Mouse (Mus musculus) lung, embryonic 16.5 days (tissue): Measurements from ENCODE around the gene Tsc22d1. TPM values are rescaled to one million over a fixed set of nuclear protein-coding genes. Genes with fewer than 3 reads are reported as not detected.

Experiments used
- ATAC-seq: fragments of 200-750 bp; cut with Nextera tagmentation; 2 replicates; pipeline ENCODE4 v1.8.0; 2017; ENCODE audit warnings: low read depth, mild to moderate bottlenecking, moderate library complexity
- H3K27ac ChIP-seq: fragments of 300-500 bp; sonication (generic); 2 replicates; pipeline ENCODE4 v1.5.1; 2014; ENCODE audit warnings: mild to moderate bottlenecking, control low read depth, low read length
- H3K27me3 ChIP-seq: fragments of 300-500 bp; sonication (generic); 2 replicates; pipeline ENCODE4 v1.6.1; 2014; ENCODE audit warnings: low read depth, low read length, mixed read lengths; ENCODE audit not compliant: control insufficient read depth, insufficient read depth
- H3K36me3 ChIP-seq: fragments of 300-500 bp; sonication (generic); 2 replicates; pipeline ENCODE4 v1.6.1; 2014; ENCODE audit warnings: low read length; ENCODE audit not compliant: control insufficient read depth, insufficient read depth
- H3K4me1 ChIP-seq: fragments of 300-500 bp; sonication (generic); replicated peaks from 2 replicates; pipeline ENCODE4 v1.6.1; 2014; ENCODE audit warnings: low read length, mixed read lengths; ENCODE audit not compliant: control insufficient read depth, insufficient read depth
- H3K4me2 ChIP-seq: fragments of 300-500 bp; sonication (generic); 2 replicates; pipeline ENCODE4 v1.6.1; 2014; ENCODE audit warnings: low read depth, low read length, control low read depth
- H3K4me3 ChIP-seq: fragments of 300-500 bp; sonication (generic); 2 replicates; pipeline ENCODE4 v1.5.1; 2014; ENCODE audit warnings: mild to moderate bottlenecking, low read length, control low read depth
- H3K9ac ChIP-seq: fragments of 300-500 bp; sonication (generic); 2 replicates; pipeline ENCODE4 v1.6.1; 2014; ENCODE audit warnings: low read length, control low read depth
- H3K9me3 ChIP-seq: fragments of 300-500 bp; sonication (generic); 2 replicates; pipeline ENCODE4 v1.6.1; 2016; ENCODE audit warnings: low read length; ENCODE audit not compliant: control insufficient read depth
- WGBS: fragments of 180-500 bp; shearing (Covaris S2); extraction: QIAGEN DNeasy Blood & Tissue Kit; methylation state at CpG from one replicate; pipeline ENCODE4 v1.1.7; 2014; 5-methylcytosine and 5-hydroxymethylcytosine counted together
- polyA plus RNA-seq: library from polyadenylated mRNA; unstranded; fragments of >200 nt; fragmentation: Nextera tagmentation; extraction: Ambion mirVana; gene quantifications from 2 replicates; pipeline ENCODE4 v1.2.1, GENCODE M21; 2015

Tsc22d1 gene
- polyA plus RNA-seq, 1 experiment from 2014 or later: 737 TPM

- 0 out of 2 replicates have a peak, but pooled peaks have one; percentile 39 for ATAC-seq
- 57% methylated on average over 18 of the region's 18 CpGs for WGBS
- H3K27ac ChIP-seq: 0 out of 2 replicates have a peak overlapping the region, but pooled peaks have one; percentile 2
These were observed 73.6 kb downstream of the Tsc22d1 start for GRCm38 (mm10) chr14:76488101-76489044.

GRCm38 (mm10) chr14:76489128-76489527 is 74.4 kb downstream of the Tsc22d1 start:
- Histone ChIP-seq H3K4me1 (peaks cover 3% of the 10 kb centered on the region), H3K4me2 (no peak overlapping the region), H3K27me3 (no peaks in the 10 kb centered on the region), H3K9ac (no peak overlapping the region), H3K4me3 (no peak overlapping the region), H3K9me3 (no peaks in the 10 kb centered on the region), H3K36me3 (no peaks in the 10 kb centered on the region), H3K27ac (no peak overlapping the region)
- peak; percentile 62; the same call in 1 of the 2 replicates for ATAC-seq
- 32% methylated on average over 2 of the region's 2 CpGs for WGBS

More at GRCm38 (mm10) chr14:76488101-76489044, 73.6 kb downstream of the Tsc22d1 start:
- Histone ChIP-seq H3K4me1 (peaks cover 3% of the 10 kb centered on the region), H3K9ac (no peak overlapping the region), H3K4me3 (no peak overlapping the region), H3K4me2 (no peak overlapping the region), H3K36me3 (no peaks in the 10 kb centered on the region), H3K9me3 (no peaks in the 10 kb centered on the region), H3K27me3 (no peaks in the 10 kb centered on the region)

GRCm38 (mm10) chr14:76495022-76495421 is 80.3 kb downstream of the Tsc22d1 start:
- Histone ChIP-seq H3K4me1 (peaks cover 9% of the 10 kb centered on the region), H3K27me3 (no peaks in the 10 kb centered on the region), H3K9ac (no peak overlapping the region), H3K4me3 (no peak overlapping the region), H3K36me3 (no peaks in the 10 kb centered on the region), H3K4me2 (no peak overlapping the region), H3K9me3 (no peaks in the 10 kb centered on the region), H3K27ac (no peak overlapping the region)
- no peak for ATAC-seq
- WGBS: 41% methylated on average over 5 of the region's 5 CpGs

GRCm38 (mm10) chr14:76497187-76497586 is 82.4 kb downstream of the Tsc22d1 start:
- Histone ChIP-seq H3K4me2 (no peak overlapping the region), H3K9ac (no peak overlapping the region), H3K27ac (no peak overlapping the region), H3K36me3 (no peaks in the 10 kb centered on the region), H3K9me3 (no peaks in the 10 kb centered on the region), H3K27me3 (no peaks in the 10 kb centered on the region), H3K4me1 (peaks cover 15% of the 10 kb centered on the region), H3K4me3 (no peak overlapping the region)
- 68% methylated on average over 9 of the region's 9 CpGs for WGBS
- ATAC-seq: no peak

GRCm38 (mm10) chr14:76498210-76498609 is 83.4 kb downstream of the Tsc22d1 start:
- Histone ChIP-seq H3K4me3 (no peak overlapping the region), H3K9ac (no peak overlapping the region; the same call in 1 of the 2 replicates), H3K27ac (peak overlapping the region; percentile 58), H3K9me3 (no peaks in the 10 kb centered on the region), H3K36me3 (no peaks in the 10 kb centered on the region), H3K4me1 (peaks cover 16% of the 10 kb centered on the region), H3K4me2 (no peak overlapping the region), H3K27me3 (no peaks in the 10 kb centered on the region)
- 46% methylated on average over 7 of the region's 7 CpGs for WGBS
- peak; percentile 46 for ATAC-seq

GRCm38 (mm10) chr14:76499492-76499891 is 84.7 kb downstream of the Tsc22d1 start:
- Histone ChIP-seq H3K4me1 (peaks cover 21% of the 10 kb centered on the region), H3K27ac (peak overlapping the region; percentile 37; the same call in 1 of the 2 replicates), H3K4me2 (no peak overlapping the region), H3K4me3 (no peak overlapping the region), H3K27me3 (no peaks in the 10 kb centered on the region), H3K36me3 (no peaks in the 10 kb centered on the region), H3K9ac (no peak overlapping the region), H3K9me3 (no peaks in the 10 kb centered on the region)
- no peak for ATAC-seq
- 51% methylated on average over 6 of the region's 6 CpGs for WGBS

GRCm38 (mm10) chr14:76500036-76500435 is 85.3 kb downstream of the Tsc22d1 start:
- 18% methylated on average over 5 of the region's 5 CpGs for WGBS
- no peaks in the 10 kb centered on the region for H3K9me3 ChIP-seq
- H3K27ac ChIP-seq: peak overlapping the region; percentile 45
- H3K4me2 ChIP-seq: no peak overlapping the region
- 0 out of 2 replicates have a peak overlapping the region, but pooled peaks have one; percentile 5 for H3K9ac ChIP-seq
- no peaks in the 10 kb centered on the region for H3K27me3 ChIP-seq
- ATAC-seq: no peak
- no peak overlapping the region for H3K4me3 ChIP-seq
- H3K4me1 ChIP-seq: peaks cover 21% of the 10 kb centered on the region
- H3K36me3 ChIP-seq: no peaks in the 10 kb centered on the region

- Histone ChIP-seq H3K9me3 (no peaks in the 10 kb centered on the region), H3K27me3 (no peaks in the 10 kb centered on the region), H3K4me1 (peaks cover 27% of the 10 kb centered on the region), H3K36me3 (peaks cover 21% of the 10 kb centered on the region), H3K9ac (peak overlapping the region; percentile 91), H3K4me3 (peak overlapping the region; percentile 90), H3K27ac (peak overlapping the region; percentile 97), H3K4me2 (peak overlapping the region; percentile 66)
- no peak for ATAC-seq
- 5% methylated on average over 13 of the region's 13 CpGs for WGBS
These were observed 88.6 kb downstream of the Tsc22d1 start for GRCm38 (mm10) chr14:76503231-76503851.

GRCm38 (mm10) chr14:76504121-76504737 is 89.5 kb downstream of the Tsc22d1 start:
- H3K27ac ChIP-seq: peak overlapping the region; percentile 99
- H3K9ac ChIP-seq: peak overlapping the region; percentile 91
- no peaks in the 10 kb centered on the region for H3K27me3 ChIP-seq
- H3K4me3 ChIP-seq: peak overlapping the region; percentile 90
- ATAC-seq: peak; percentile 94
- under 1% methylated on average over 49 of the region's 52 CpGs for WGBS
- peak overlapping the region; percentile 92 for H3K4me2 ChIP-seq
- no peaks in the 10 kb centered on the region for H3K9me3 ChIP-seq
- peaks cover 26% of the 10 kb centered on the region for H3K4me1 ChIP-seq
- peaks cover 21% of the 10 kb centered on the region for H3K36me3 ChIP-seq
